Mouse (Mus musculus) C2C12 (cell line): ENCODE results near the gene Dhx8. TPM values are rescaled to one million over a fixed set of nuclear protein-coding genes. Genes with fewer than 3 reads are reported as not detected.
A peak's percentile ranks its signal among the peaks of the same experiment; 100 is the strongest.

Source experiments
- H3K27me3 ChIP-seq: one replicate; pipeline ENCODE4 v1.6.1; 2011; ENCODE audit not compliant: control insufficient read depth, insufficient read depth, insufficient read length
- H3K36me3 ChIP-seq: one replicate; pipeline ENCODE4 v1.6.1; 2011; ENCODE audit not compliant: control insufficient read depth, insufficient read depth
- H3K4me3 ChIP-seq: one replicate; pipeline ENCODE4 v1.5.1; 2011; ENCODE audit warnings: mild to moderate bottlenecking, control low read depth; ENCODE audit not compliant: poor library complexity, insufficient read depth, severe bottlenecking
- H3K79me2 ChIP-seq: one replicate; pipeline ENCODE4 v1.6.1; 2011; ENCODE audit not compliant: control insufficient read depth, insufficient read depth
- H3K79me3 ChIP-seq: one replicate; pipeline ENCODE4 v1.6.1; 2011; ENCODE audit warnings: low read depth, control low read depth
- H3ac ChIP-seq: one replicate; pipeline ENCODE3; 2011; ENCODE audit warnings: low read depth; ENCODE audit not compliant: control insufficient read depth, insufficient read length
- CEBPB ChIP-seq: IDR thresholded peaks from one replicate; pipeline ENCODE4 v1.6.1; 2011; ENCODE audit warnings: low read depth, mild to moderate bottlenecking, control low read depth, moderate library complexity
- CTCF ChIP-seq: IDR thresholded peaks from one replicate; pipeline ENCODE4 v1.5.1; 2011; ENCODE audit not compliant: control insufficient read depth, insufficient read depth, insufficient read length
- FOSL1 ChIP-seq: IDR thresholded peaks from one replicate; pipeline ENCODE4 v1.8.0; 2011; ENCODE audit warnings: mild to moderate bottlenecking, low read length; ENCODE audit not compliant: poor library complexity, insufficient read depth, severe bottlenecking
- MAX ChIP-seq: IDR thresholded peaks from one replicate; pipeline ENCODE4 v1.6.1; 2011; ENCODE audit warnings: mild to moderate bottlenecking, control low read depth
- MYOD1 ChIP-seq: IDR thresholded peaks from one replicate; pipeline ENCODE4 v1.6.1; 2011; ENCODE audit warnings: low read depth; ENCODE audit not compliant: control insufficient read depth, insufficient read length
- MYOG ChIP-seq: IDR thresholded peaks from one replicate; pipeline ENCODE4 v1.6.1; 2011; ENCODE audit not compliant: control insufficient read depth, insufficient read length; ENCODE audit errors: extremely low read depth
- USF1 ChIP-seq: IDR thresholded peaks from one replicate; pipeline ENCODE4 v1.6.1; 2011; ENCODE audit warnings: low read depth, mild to moderate bottlenecking, control low read depth, moderate library complexity
- polyA plus RNA-seq: library from polyadenylated mRNA; unstranded; fragments of >200 nt; fragmentation: generic; extraction: Trizol; gene quantifications from one replicate; pipeline ENCODE4 v1.2.1, GENCODE M21; 2012; ENCODE audit warnings: missing spikeins

Dhx8 gene
- polyA plus RNA-seq, 1 experiment = 17.1 TPM

DNA sequence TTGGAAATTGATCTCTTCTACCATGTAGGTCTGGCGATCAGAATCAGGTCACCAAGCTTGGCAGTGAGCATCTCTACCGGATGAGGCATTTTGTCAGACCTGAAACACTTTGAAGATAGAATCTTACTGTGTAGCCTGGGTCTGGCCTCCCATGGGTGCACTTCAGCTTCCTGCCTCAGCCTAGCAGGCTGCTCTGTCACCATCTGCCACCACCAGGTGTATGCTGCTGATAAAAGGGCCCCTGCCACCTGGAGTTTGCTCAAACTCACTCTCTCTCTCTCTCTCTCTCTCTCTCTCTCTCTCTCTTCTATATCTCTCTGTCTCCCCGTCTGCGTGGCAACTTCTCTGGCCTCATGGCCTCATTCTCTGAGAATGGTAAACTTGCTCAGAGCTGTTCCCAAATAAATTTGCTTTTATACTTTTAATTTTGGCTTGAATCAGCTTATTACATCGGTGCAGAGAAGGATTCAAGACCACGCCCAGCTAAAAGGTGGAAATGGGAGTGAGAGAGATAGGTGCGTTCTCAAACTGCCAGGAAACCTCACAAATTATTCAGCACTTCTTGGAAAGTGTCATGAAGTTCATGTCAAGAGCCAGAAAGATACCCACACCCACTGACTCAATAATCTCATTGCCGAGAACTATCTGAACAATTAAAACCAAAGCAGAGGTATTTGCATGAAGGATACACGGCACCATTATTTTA lies 35.4 kb upstream of the Dhx8 start:
- TF ChIP-seq CTCF (no peak), USF1 (no peak), MYOG (no peak), FOSL1 (no peak), CEBPB (no peak), MAX (no peak), MYOD1 (no peak)
- Histone ChIP-seq H3ac (no peak overlapping the region), H3K36me3 (no peaks in the 10 kb centered on the region), H3K27me3 (no peaks in the 10 kb centered on the region), H3K79me2 (no peaks in the 10 kb centered on the region), H3K4me3 (no peak overlapping the region), H3K79me3 (no peaks in the 10 kb centered on the region)

DNA sequence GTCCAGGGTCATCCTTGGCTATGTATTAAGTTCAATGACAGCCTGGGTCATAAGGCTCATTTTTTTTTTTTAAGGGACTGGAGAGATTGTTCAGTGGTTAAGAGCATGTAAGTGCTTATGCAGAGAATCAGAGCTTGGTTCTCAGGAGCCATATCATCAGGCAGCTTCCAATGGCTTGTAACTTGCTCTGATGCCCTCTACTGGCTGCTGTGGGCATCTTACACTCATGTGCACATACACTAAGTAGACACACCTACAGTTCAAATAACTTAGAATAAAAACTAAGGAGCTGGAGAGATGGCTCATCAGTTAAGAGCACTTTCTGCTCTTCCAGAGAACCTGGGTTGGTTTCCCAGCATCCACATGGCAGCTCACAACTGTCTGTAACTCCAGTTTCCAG lies 34.6 kb upstream of the Dhx8 start:
- no peaks in the 10 kb centered on the region for H3K79me2 ChIP-seq
- no peaks in the 10 kb centered on the region for H3K36me3 ChIP-seq
- H3K79me3 ChIP-seq = no peaks in the 10 kb centered on the region
- H3K27me3 ChIP-seq = no peaks in the 10 kb centered on the region
- H3ac ChIP-seq = no peak overlapping the region
- no peak overlapping the region for H3K4me3 ChIP-seq
- no peak for TF ChIP-seq MAX

DNA sequence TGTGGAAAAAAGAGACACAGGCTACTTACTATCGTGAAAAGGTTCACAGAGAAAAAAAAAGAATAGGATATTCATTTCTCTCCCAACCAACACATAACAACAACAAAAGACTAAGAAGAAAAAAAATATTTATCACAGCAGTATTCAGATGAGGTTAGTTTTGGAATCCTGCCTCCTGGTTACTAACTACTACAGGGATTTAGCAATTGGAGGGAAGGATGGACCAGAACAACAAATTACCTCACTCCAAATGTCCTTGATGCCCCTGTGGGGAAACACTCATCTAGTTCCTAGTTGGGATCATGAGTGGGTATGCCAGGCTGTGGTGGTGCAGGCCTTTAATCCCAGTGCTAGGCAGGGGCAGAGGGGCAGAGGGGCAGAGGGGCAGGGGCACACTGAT lies 33.2 kb upstream of the Dhx8 start:
- no peaks in the 10 kb centered on the region for H3K27me3 ChIP-seq
- no peaks in the 10 kb centered on the region for H3K79me2 ChIP-seq
- TF ChIP-seq CEBPB = no peak
- TF ChIP-seq MYOD1 = no peak
- TF ChIP-seq FOSL1 = no peak
- no peak for TF ChIP-seq MYOG
- no peak for TF ChIP-seq USF1
- no peak for TF ChIP-seq CTCF
- no peak for TF ChIP-seq MAX
- no peaks in the 10 kb centered on the region for H3K79me3 ChIP-seq
- no peak overlapping the region for H3K4me3 ChIP-seq
- H3ac ChIP-seq = no peak overlapping the region
- no peaks in the 10 kb centered on the region for H3K36me3 ChIP-seq

DNA sequence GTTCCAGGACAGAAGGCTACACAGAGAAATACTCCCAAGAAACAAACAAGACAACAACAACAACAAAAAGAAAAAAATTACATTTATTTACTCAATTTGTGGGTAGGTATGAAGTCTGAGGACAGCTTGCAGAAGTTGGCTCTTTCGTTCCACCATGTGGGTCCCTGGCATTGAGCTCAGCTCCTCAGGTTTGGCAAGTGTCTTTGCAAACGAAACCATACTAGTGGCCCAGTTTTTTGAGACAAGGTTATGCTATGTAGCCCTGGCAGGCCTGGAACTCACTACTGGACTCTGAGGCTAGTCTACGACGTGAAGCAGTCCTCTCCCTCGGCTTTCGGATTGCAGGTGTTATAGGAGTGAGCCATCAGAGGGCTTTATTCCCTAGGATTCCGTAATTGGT lies 32.7 kb upstream of the Dhx8 start:
- no peaks in the 10 kb centered on the region for H3K79me3 ChIP-seq
- no peaks in the 10 kb centered on the region for H3K27me3 ChIP-seq
- H3K4me3 ChIP-seq = no peak overlapping the region
- H3K79me2 ChIP-seq = no peaks in the 10 kb centered on the region
- TF ChIP-seq MYOD1 (no peak), USF1 (no peak), FOSL1 (no peak), MYOG (no peak), MAX (no peak), CEBPB (no peak), CTCF (no peak)
- no peaks in the 10 kb centered on the region for H3K36me3 ChIP-seq
- H3ac ChIP-seq = no peak overlapping the region

DNA sequence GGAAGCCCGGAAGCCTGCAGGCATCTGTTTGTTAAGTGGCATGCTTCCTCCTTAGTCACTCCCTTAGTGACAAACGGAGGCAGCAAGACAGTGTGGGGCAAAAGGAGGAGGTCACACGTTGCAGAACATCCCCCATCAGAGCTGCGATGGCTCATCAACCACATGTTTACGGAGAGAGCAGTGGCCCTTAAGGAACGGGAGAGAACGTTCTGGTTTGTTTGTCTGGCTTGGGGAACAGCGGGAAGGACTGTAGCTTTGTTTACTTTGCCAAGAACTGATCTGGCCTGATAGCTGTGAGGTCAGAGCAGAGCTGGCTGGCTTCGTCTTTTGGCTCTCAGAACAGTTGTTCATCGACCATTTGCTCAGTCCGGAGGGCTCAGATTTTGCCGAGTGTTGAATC lies 32.3 kb upstream of the Dhx8 start:
- TF ChIP-seq MAX = peak; percentile 82
- TF ChIP-seq FOSL1 = no peak
- no peak for TF ChIP-seq USF1
- H3K79me2 ChIP-seq = no peaks in the 10 kb centered on the region
- no peaks in the 10 kb centered on the region for H3K79me3 ChIP-seq
- H3ac ChIP-seq = peak overlapping the region; percentile 24
- no peaks in the 10 kb centered on the region for H3K27me3 ChIP-seq
- H3K36me3 ChIP-seq = no peaks in the 10 kb centered on the region
- H3K4me3 ChIP-seq = no peak overlapping the region

DNA sequence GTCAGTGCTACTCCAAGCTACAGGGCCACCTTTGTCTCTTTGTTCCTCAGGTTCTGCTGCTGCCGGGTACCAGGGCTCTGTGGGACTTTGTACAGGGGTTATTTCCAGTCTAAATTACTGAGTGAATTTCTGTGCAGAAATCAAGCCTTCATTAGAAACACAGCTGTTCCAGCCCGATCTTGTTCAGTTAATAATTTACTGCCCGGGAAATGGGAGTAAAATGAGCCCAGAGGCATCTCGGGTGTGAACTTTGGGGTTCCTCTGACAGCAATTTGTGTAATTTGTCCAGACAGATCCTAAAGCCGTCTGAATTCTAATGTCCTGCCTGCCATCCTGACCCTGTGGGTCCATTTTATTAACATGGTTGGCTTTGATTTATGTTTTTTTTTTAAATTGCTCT lies 28.6 kb upstream of the Dhx8 start:
- no peaks in the 10 kb centered on the region for H3K79me2 ChIP-seq
- no peaks in the 10 kb centered on the region for H3K27me3 ChIP-seq
- no peaks in the 10 kb centered on the region for H3K79me3 ChIP-seq
- H3K36me3 ChIP-seq = no peaks in the 10 kb centered on the region
- no peak overlapping the region for H3ac ChIP-seq
- H3K4me3 ChIP-seq = no peak overlapping the region
- no peak for TF ChIP-seq MAX
